Mouse (Mus musculus): ENCODE results near the gene Gm26657.

DNA sequence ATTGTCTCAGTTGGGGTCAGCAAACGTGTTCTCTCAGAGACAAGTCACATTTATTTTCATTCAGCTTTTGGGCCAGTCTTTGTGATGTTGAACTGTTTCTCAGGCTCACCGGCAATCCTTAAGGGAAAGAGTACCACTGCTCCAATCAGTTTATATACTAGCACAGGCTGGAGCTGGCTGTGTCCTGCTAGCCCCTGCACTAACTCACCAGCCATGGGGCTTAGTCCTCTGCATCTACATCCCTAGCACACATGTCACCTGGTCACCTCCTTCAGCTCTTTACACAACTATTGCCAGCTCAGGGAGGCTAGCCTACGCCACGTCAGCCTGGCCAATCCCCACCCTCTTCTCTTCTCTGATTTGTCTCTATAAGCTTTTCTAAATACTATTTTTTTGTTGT, 2.8 kb downstream of the Gm26657 start:
- TF ChIP-seq CTCF (IDR thresholded peaks at IDR 0.05; ENCODE audit: low read depth, low read length), result no peak
- no peak for TF ChIP-seq POLR2A (IDR thresholded peaks at IDR 0.05; ENCODE audit: extremely low read depth, insufficient read depth, low read length)

All from liver, adult 2 months (tissue).